ENCODE assay signal across 14 mouse cellular contexts in the genomic region with DNA sequence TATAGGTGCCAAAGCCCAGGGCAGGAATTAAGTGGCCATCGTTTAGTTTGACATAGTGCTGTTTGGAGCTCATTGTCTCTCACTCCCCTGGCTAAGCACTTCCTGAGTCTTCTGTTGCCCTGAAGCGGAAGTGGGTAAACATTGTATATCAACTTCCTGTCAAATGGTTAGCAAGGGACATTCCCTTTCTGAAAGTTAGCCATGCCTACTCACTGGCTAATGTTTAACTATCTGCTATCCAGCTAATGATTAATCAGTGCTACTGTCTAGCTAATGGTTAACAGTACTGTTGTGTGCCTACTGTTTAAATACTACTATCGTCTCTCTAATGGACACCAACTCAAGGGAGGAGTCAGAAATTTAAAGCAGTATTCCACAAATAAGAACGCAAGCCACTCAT. TPM values are rescaled to one million over a fixed set of nuclear protein-coding genes. Genes with fewer than 3 reads are reported as not detected.
DNase-seq lines count a peak whose midpoint lies in the region; ATAC-seq and TF ChIP-seq lines count a peak whose summit lies in the region.
"Had no signal": no experiment of that assay in that cellular context is flagged by ENCODE, and none has a peak within 500 bp of the region (broad histone marks: within the 10 kb centered on the region; RNA-seq: fewer than 3 reads in every experiment).

A gene (minus strand): TSS at position 150 of the 400 bp plus-strand sequence.

- no peak within 1 kb of the TSS for H3K4me3 ChIP-seq in MEL (ENCODE audit: control insufficient read depth in 1 of 2, insufficient read depth in 1 of 2, low read depth in 2 of 2, low read length in 2 of 2)
- H3K4me3 ChIP-seq in intestine, embryonic 15.5 days (replicated peaks), result peak within 1 kb of the TSS; percentile 31
- H3K4me3 ChIP-seq in small intestine, adult 2 months (ENCODE audit: low read depth, low read length), result no peak within 1 kb of the TSS
- no peak within 1 kb of the TSS for H3K4me3 ChIP-seq in hindbrain, embryonic 14.5 days (replicated peaks; ENCODE audit: low read length)
- H3K4me3 ChIP-seq: embryonic facial prominence, embryonic 12.5 days; limb, embryonic 15.5 days had no signal

- DNase-seq in MEL (ENCODE audit: low read depth, low spot score), result peak; percentile 4
- DNase-seq in large intestine, adult 2 months (ENCODE audit: low read depth, low spot score), result peak; percentile 73
- DNase-seq in gastrocnemius, postnatal 14 days, result no peak
- DNase-seq in layer of hippocampus, adult 9-11 months, result no peak
- no peak for DNase-seq in hindbrain, embryonic 14.5 days (ENCODE audit: low spot score)
- DNase-seq: adrenal gland, adult 8-10 months; cerebellum, adult 18-20 months; forebrain, postnatal 0 days had no signal

- H3K27me3 ChIP-seq in MEL (ENCODE audit: control insufficient read depth in 1 of 2, insufficient read depth in 2 of 2, low read length in 2 of 2), result no peaks in the 10 kb centered on the region
- H3K27me3 ChIP-seq in intestine, embryonic 15.5 days (replicated peaks), result no peaks in the 10 kb centered on the region
- no peaks in the 10 kb centered on the region for H3K27me3 ChIP-seq in small intestine, adult 2 months (ENCODE audit: control insufficient read depth, insufficient read depth, low read length)
- no peaks in the 10 kb centered on the region for H3K27me3 ChIP-seq in hindbrain, embryonic 14.5 days (ENCODE audit: control insufficient read depth, insufficient read depth, low read length)
- H3K27me3 ChIP-seq: embryonic facial prominence, embryonic 12.5 days; limb, embryonic 15.5 days had no signal

- no peak within 1 kb of the TSS for H3K9ac ChIP-seq in MEL (ENCODE audit: control insufficient read depth, low read depth, low read length, poor library complexity, severe bottlenecking)
- no peak within 1 kb of the TSS for H3K9ac ChIP-seq in intestine, embryonic 15.5 days
- no peak within 1 kb of the TSS for H3K9ac ChIP-seq in hindbrain, embryonic 14.5 days
- H3K9ac ChIP-seq: embryonic facial prominence, embryonic 12.5 days; forebrain, postnatal 0 days; limb, embryonic 15.5 days had no signal

- H3K79me2 ChIP-seq in MEL (ENCODE audit: control insufficient read depth, insufficient read depth, low read length, poor library complexity), result no peaks in the 10 kb centered on the region

- peak within 1 kb of the TSS; percentile 37 for H3K4me2 ChIP-seq in intestine, embryonic 15.5 days (replicated peaks)
- H3K4me2 ChIP-seq in hindbrain, embryonic 14.5 days (replicated peaks), result no peak within 1 kb of the TSS
- H3K4me2 ChIP-seq: embryonic facial prominence, embryonic 12.5 days; heart, embryonic 11.5 days; limb, embryonic 15.5 days had no signal

- TF ChIP-seq POLR2A in MEL (IDR thresholded peaks at IDR 0.05; ENCODE audit: control insufficient read depth in 1 of 2, insufficient read depth in 1 of 2, low read depth in 1 of 2, low read length in 2 of 2, poor library complexity in 1 of 2), result no peak
- TF ChIP-seq POLR2A in small intestine, adult 2 months (IDR thresholded peaks at IDR 0.05; ENCODE audit: low read depth, low read length), result no peak

- intact Hi-C loops in gastrocnemius, postnatal 14 days (cut with DNase I; ENCODE audit: low total_unique reads), result no loop called here

- no peaks in the 10 kb centered on the region for H3K4me1 ChIP-seq in MEL (ENCODE audit: control insufficient read depth in 1 of 2, insufficient read depth in 2 of 2, low read length in 2 of 2)
- H3K4me1 ChIP-seq in intestine, embryonic 15.5 days (replicated peaks), result no peaks in the 10 kb centered on the region
- peaks cover 3% of the 10 kb centered on the region; the same call in 1 of the 2 replicates for H3K4me1 ChIP-seq in small intestine, adult 2 months (ENCODE audit: control insufficient read depth, insufficient read depth, insufficient read length, low read length)
- H3K4me1 ChIP-seq in hindbrain, embryonic 14.5 days (replicated peaks; ENCODE audit: control insufficient read depth, insufficient read depth, low read length), result no peaks in the 10 kb centered on the region
- H3K4me1 ChIP-seq: embryonic facial prominence, embryonic 12.5 days; limb, embryonic 15.5 days had no signal

- no peak for TF ChIP-seq EP300 in MEL (IDR thresholded peaks at IDR 0.05; ENCODE audit: low read depth in 1 of 2, low read length in 2 of 2)

- H3K9me3 ChIP-seq in MEL (replicated peaks; ENCODE audit: insufficient read depth, low read length), result no peaks in the 10 kb centered on the region
- H3K9me3 ChIP-seq in intestine, embryonic 15.5 days, result no peaks in the 10 kb centered on the region
- no peaks in the 10 kb centered on the region for H3K9me3 ChIP-seq in hindbrain, embryonic 14.5 days (ENCODE audit: control insufficient read depth, low read length)
- H3K9me3 ChIP-seq: embryonic facial prominence, embryonic 12.5 days; limb, embryonic 15.5 days had no signal

- peak; percentile 94 for ATAC-seq in intestine, embryonic 15.5 days
- no peak for ATAC-seq in hindbrain, embryonic 14.5 days (ENCODE audit: low FRiP score)
- ATAC-seq: forebrain, postnatal 0 days had no signal

- H3K27ac ChIP-seq in MEL (ENCODE audit: control insufficient read depth, low read depth, low read length), result no peak within 1 kb of the TSS
- no peak within 1 kb of the TSS for H3K27ac ChIP-seq in intestine, embryonic 15.5 days
- peak within 1 kb of the TSS; percentile 15; the same call in 1 of the 2 replicates for H3K27ac ChIP-seq in small intestine, adult 2 months (ENCODE audit: insufficient read depth, low read depth, low read length)
- H3K27ac ChIP-seq in hindbrain, embryonic 14.5 days, result no peak within 1 kb of the TSS
- H3K27ac ChIP-seq: embryonic facial prominence, embryonic 12.5 days; limb, embryonic 15.5 days had no signal

- WGBS in intestine, embryonic 15.5 days, result 30% methylated on average over 4 of the region's 4 CpGs
- WGBS in large intestine, adult 2 months, result 15% methylated on average over 4 of the region's 4 CpGs
- 15% methylated on average over 4 of the region's 4 CpGs for WGBS in small intestine, adult 2 months
- 70% methylated on average over 4 of the region's 4 CpGs for WGBS in hindbrain, embryonic 14.5 days

- no peaks in the 10 kb centered on the region for H3K36me3 ChIP-seq in MEL (ENCODE audit: control insufficient read depth in 1 of 2, insufficient read depth in 2 of 2, low read length in 2 of 2)
- no peaks in the 10 kb centered on the region for H3K36me3 ChIP-seq in intestine, embryonic 15.5 days
- no peaks in the 10 kb centered on the region for H3K36me3 ChIP-seq in small intestine, adult 2 months (ENCODE audit: control insufficient read depth, insufficient read depth, low read length)
- no peaks in the 10 kb centered on the region for H3K36me3 ChIP-seq in hindbrain, embryonic 14.5 days (replicated peaks; ENCODE audit: control insufficient read depth, insufficient read depth)
- H3K36me3 ChIP-seq: embryonic facial prominence, embryonic 12.5 days; limb, embryonic 15.5 days had no signal

- no peak for TF ChIP-seq CTCF in MEL (IDR thresholded peaks at IDR 0.05 in 2 of 3, conservative IDR thresholded peaks at IDR 0.05 in 1 of 3; ENCODE audit: control insufficient read depth in 1 of 3, insufficient read depth in 1 of 3, low read depth in 2 of 3, low read length in 3 of 3, poor library complexity in 1 of 3, severe bottlenecking in 1 of 3)
- TF ChIP-seq CTCF in small intestine, adult 2 months (IDR thresholded peaks at IDR 0.05; ENCODE audit: extremely low read depth, insufficient read length, insufficient replicate concordance, low read depth, low read length), result no peak

- no peak for TF ChIP-seq RAD21 in MEL (IDR thresholded peaks at IDR 0.05; ENCODE audit: low read depth, low read length)

TF ChIP-seq in MEL, 35 proteins besides CTCF, POLR2A, EP300 and RAD21:
- TF ChIP-seq JUND (IDR thresholded peaks at IDR 0.05; ENCODE audit: low read depth, low read length), result no peak
- no peak for TF ChIP-seq MAFK (IDR thresholded peaks at IDR 0.05; ENCODE audit: borderline replicate concordance, low read depth, low read length)
- no peak for TF ChIP-seq POLR2AphosphoS5 (IDR thresholded peaks at IDR 0.05; ENCODE audit: borderline replicate concordance, low read depth, low read length)
- TF ChIP-seq TCF12 (IDR thresholded peaks at IDR 0.05; ENCODE audit: low read depth, low read length), result no peak
- no peak for TF ChIP-seq MEF2A (IDR thresholded peaks at IDR 0.05; ENCODE audit: extremely low read depth, insufficient replicate concordance, low read depth, low read length, poor library complexity, severe bottlenecking)
- no peak for TF ChIP-seq ETS1 (IDR thresholded peaks at IDR 0.05; ENCODE audit: low read depth, low read length)
- TF ChIP-seq MAX (IDR thresholded peaks at IDR 0.05; ENCODE audit: low read length), result no peak
- TF ChIP-seq E2F4 (IDR thresholded peaks at IDR 0.05; ENCODE audit: borderline replicate concordance, low read depth, low read length), result no peak
- no peak for TF ChIP-seq POLR2AphosphoS2 (IDR thresholded peaks at IDR 0.05; ENCODE audit: low read length)
- TF ChIP-seq ZMIZ1 (IDR thresholded peaks at IDR 0.05; ENCODE audit: low read depth, low read length), result no peak
- TF ChIP-seq NELFE (IDR thresholded peaks at IDR 0.05; ENCODE audit: low read depth, low read length), result no peak
- TF ChIP-seq NRF1 (IDR thresholded peaks at IDR 0.05; ENCODE audit: insufficient read depth, low read depth, low read length, poor library complexity, severe bottlenecking), result no peak
- TF ChIP-seq KAT2A (conservative IDR thresholded peaks at IDR 0.05; ENCODE audit: low read depth, low read length), result no peak
- no peak for TF ChIP-seq HCFC1 (IDR thresholded peaks at IDR 0.05; ENCODE audit: low read depth, low read length)
- no peak for TF ChIP-seq ELF1 (IDR thresholded peaks at IDR 0.05; ENCODE audit: low read depth, low read length)
- TF ChIP-seq UBTF (IDR thresholded peaks at IDR 0.05; ENCODE audit: borderline replicate concordance, insufficient read depth, low read depth, low read length), result no peak
- TF ChIP-seq ZNF384 (IDR thresholded peaks at IDR 0.05; ENCODE audit: low read depth, low read length), result no peak
- no peak for TF ChIP-seq MXI1 (IDR thresholded peaks at IDR 0.05; ENCODE audit: low read depth, low read length)
- no peak for TF ChIP-seq USF2 (IDR thresholded peaks at IDR 0.05; ENCODE audit: borderline replicate concordance in 1 of 2, insufficient read depth in 1 of 2, low read depth in 1 of 2, low read length in 2 of 2)

RNA-seq across cellular contexts. Expression of the gene that starts here (rescaled TPM):
- total RNA-seq in MEL (2012; rRNA removed), result 0.42 and 0.62 TPM in 2 replicates
- polyA plus RNA-seq in MEL (2012; ENCODE audit: insufficient read depth in 1 of 2, insufficient read length in 2 of 2, low read depth in 1 of 2, low replicate concordance in 2 of 2, missing spikeins in 1 of 2), result under 1 TPM in 1 of 2 experiments, not detected in 1; 0.45 TPM
- polyA plus RNA-seq in intestine, embryonic 15.5 days (2015; fragmentation: Nextera tagmentation; extraction: Ambion mirVana), result 99.7 and 110 TPM in 2 replicates
- 25.0 and 27.4 TPM in 2 replicates for polyA plus RNA-seq in large intestine, adult 2 months (2012; rRNA removed)
- 6.0 and 13.0 TPM in 2 replicates for polyA plus RNA-seq in small intestine, adult 2 months (2012; rRNA removed)
- not detected for total RNA-seq in gastrocnemius, postnatal 14 days (2021)
- 0.16 and 0.18 TPM in 2 replicates for polyA plus RNA-seq in hindbrain, embryonic 14.5 days (2014; fragmentation: Nextera tagmentation; extraction: Ambion mirVana)
- total RNA-seq: forebrain, postnatal 0 days; monocyte, adult 5-6 weeks had no signal
- polyA plus RNA-seq: limb, embryonic 15.5 days had no signal

Comparison
In these comparisons a context has a peak if more than half of its experiments do, and no peak if none do; other contexts are left out.
1. Peak in DNase-seq in MEL; RNA of the gene not detected or under 1 TPM.